In genomic region chr17:87379160-87379624, GRCm38 (mm10) we compare ENCODE assay signal across 9 mouse cellular contexts. TPM values are rescaled to one million over a fixed set of nuclear protein-coding genes. Genes with fewer than 3 reads are reported as not detected.
DNase-seq lines count a peak whose midpoint lies in the region; ATAC-seq and TF ChIP-seq lines count a peak whose summit lies in the region.
"Had no signal": no experiment of that assay in that cellular context is flagged by ENCODE, and none has a peak within 500 bp of the region (broad histone marks: within the 10 kb centered on the region; RNA-seq: fewer than 3 reads in every experiment).

No protein-coding gene starts in this region.

- H3K36me3 ChIP-seq in intestine, embryonic 14.5 days (ENCODE audit: control insufficient read depth, insufficient read depth, low read length): no peaks in the 10 kb centered on the region
- H3K36me3 ChIP-seq in intestine, postnatal 0 days (ENCODE audit: control insufficient read depth, insufficient read depth): peaks cover 8% of the 10 kb centered on the region; the same call in 1 of the 2 replicates
- no peaks in the 10 kb centered on the region for H3K36me3 ChIP-seq in hindbrain, embryonic 15.5 days
- no peaks in the 10 kb centered on the region for H3K36me3 ChIP-seq in neural tube, embryonic 12.5 days

- no peak for TF ChIP-seq POLR2A in cortical plate, adult 2 months (IDR thresholded peaks at IDR 0.05; ENCODE audit: extremely low read depth, insufficient read depth, low read length)

- no peak overlapping the region for H3K4me2 ChIP-seq in intestine, embryonic 14.5 days (ENCODE audit: low read length)
- no peak overlapping the region for H3K4me2 ChIP-seq in intestine, postnatal 0 days (replicated peaks; ENCODE audit: low read depth)
- H3K4me2 ChIP-seq in hindbrain, embryonic 15.5 days: no peak overlapping the region
- H3K4me2 ChIP-seq in neural tube, embryonic 12.5 days (replicated peaks): no peak overlapping the region

- peak overlapping the region; percentile 71 for H3K27ac ChIP-seq in intestine, embryonic 14.5 days (ENCODE audit: low read depth)
- H3K27ac ChIP-seq in intestine, postnatal 0 days (ENCODE audit: low read depth, low read length): no peak overlapping the region
- peak overlapping the region; percentile 68 for H3K27ac ChIP-seq in cortical plate, adult 2 months (ENCODE audit: insufficient read depth, low read length)
- peak overlapping the region; percentile 58 for H3K27ac ChIP-seq in hindbrain, embryonic 15.5 days (replicated peaks)
- H3K27ac ChIP-seq in neural tube, embryonic 12.5 days: 0 out of 2 replicates have a peak overlapping the region, but pooled peaks have one; percentile 39

- H3K9me3 ChIP-seq in intestine, embryonic 14.5 days (ENCODE audit: control insufficient read depth, low read length): no peaks in the 10 kb centered on the region
- H3K9me3 ChIP-seq in intestine, postnatal 0 days (ENCODE audit: control insufficient read depth): no peaks in the 10 kb centered on the region
- H3K9me3 ChIP-seq in hindbrain, embryonic 15.5 days: no peaks in the 10 kb centered on the region
- H3K9me3 ChIP-seq in neural tube, embryonic 12.5 days: no peaks in the 10 kb centered on the region

- 81% methylated on average over 11 of the region's 11 CpGs for WGBS in intestine, embryonic 14.5 days
- 82% methylated on average over 11 of the region's 11 CpGs for WGBS in intestine, postnatal 0 days
- WGBS in hindbrain, embryonic 15.5 days: 73% methylated on average over 11 of the region's 11 CpGs
- 77% methylated on average over 11 of the region's 11 CpGs for WGBS in neural tube, embryonic 12.5 days

- H3K9ac ChIP-seq in intestine, embryonic 14.5 days (ENCODE audit: low read length): no peak overlapping the region
- no peak overlapping the region for H3K9ac ChIP-seq in intestine, postnatal 0 days (ENCODE audit: low read depth, low read length)
- H3K9ac ChIP-seq in hindbrain, embryonic 15.5 days: no peak overlapping the region
- H3K9ac ChIP-seq in neural tube, embryonic 12.5 days: peak overlapping the region; percentile 29; the same call in 1 of the 2 replicates

- no peak overlapping the region for H3K4me3 ChIP-seq in intestine, embryonic 14.5 days (ENCODE audit: low read depth, low read length)
- H3K4me3 ChIP-seq in intestine, postnatal 0 days (ENCODE audit: low read depth, low read length): no peak overlapping the region
- 0 out of 2 replicates have a peak overlapping the region, but pooled peaks have one; percentile 7 for H3K4me3 ChIP-seq in cortical plate, adult 2 months (ENCODE audit: insufficient read depth, low read length)
- no peak overlapping the region for H3K4me3 ChIP-seq in hindbrain, embryonic 15.5 days
- no peak overlapping the region for H3K4me3 ChIP-seq in neural tube, embryonic 12.5 days

- no peak for ATAC-seq in intestine, embryonic 14.5 days (replicated peaks; ENCODE audit: low FRiP score, low TSS enrichment, low read depth)
- ATAC-seq in intestine, postnatal 0 days: no peak
- no peak for ATAC-seq in hindbrain, embryonic 15.5 days (ENCODE audit: low FRiP score, low read depth)
- peak; percentile 15; the same call in 1 of the 2 replicates for ATAC-seq in neural tube, embryonic 12.5 days (ENCODE audit: low FRiP score, low read depth)

- DNase-seq in intestine, embryonic 14.5 days (ENCODE audit: low spot score): no peak
- DNase-seq in thymus, postnatal 36 days: no peak
- no peak for DNase-seq in urinary bladder, postnatal 25 days (ENCODE audit: low spot score)
- DNase-seq in cerebellum, postnatal 14 days: no peak
- DNase-seq: adrenal gland, adult 2 months had no signal

- H3K27me3 ChIP-seq in intestine, embryonic 14.5 days (replicated peaks; ENCODE audit: control insufficient read depth, insufficient read depth, low read length): no peaks in the 10 kb centered on the region
- no peaks in the 10 kb centered on the region for H3K27me3 ChIP-seq in intestine, postnatal 0 days (replicated peaks; ENCODE audit: control insufficient read depth, insufficient read depth, low read length)
- no peaks in the 10 kb centered on the region for H3K27me3 ChIP-seq in hindbrain, embryonic 15.5 days
- H3K27me3 ChIP-seq in neural tube, embryonic 12.5 days (replicated peaks): no peaks in the 10 kb centered on the region

- TF ChIP-seq CTCF in intestine, postnatal 0 days (IDR thresholded peaks at IDR 0.05; ENCODE audit: low read depth): no peak
- TF ChIP-seq CTCF in cortical plate, adult 2 months (IDR thresholded peaks at IDR 0.05; ENCODE audit: extremely low read depth, insufficient read depth, low read length): no peak

- H3K4me1 ChIP-seq in intestine, embryonic 14.5 days (replicated peaks; ENCODE audit: control insufficient read depth, insufficient read depth, low read length): peaks cover 38% of the 10 kb centered on the region
- H3K4me1 ChIP-seq in intestine, postnatal 0 days (replicated peaks; ENCODE audit: control insufficient read depth, insufficient read depth, low read length): no peaks in the 10 kb centered on the region
- peaks cover 13% of the 10 kb centered on the region for H3K4me1 ChIP-seq in cortical plate, adult 2 months (ENCODE audit: control insufficient read depth, insufficient read depth, low read length)
- H3K4me1 ChIP-seq in hindbrain, embryonic 15.5 days (replicated peaks): peaks cover 48% of the 10 kb centered on the region
- H3K4me1 ChIP-seq in neural tube, embryonic 12.5 days: peaks cover 48% of the 10 kb centered on the region

RNA-seq across cellular contexts. Expression of gene Stpg4, which starts 48.3 kb away (rescaled TPM):
- not detected in 2 replicates for polyA plus RNA-seq in intestine, embryonic 14.5 days (2014; fragmentation: Nextera tagmentation; extraction: Ambion mirVana)
- polyA plus RNA-seq in intestine, postnatal 0 days (2015; fragmentation: Nextera tagmentation; extraction: Ambion mirVana): not detected in 2 replicates
- not detected in 2 replicates for polyA plus RNA-seq in cortical plate, adult 2 months (2012; rRNA removed)
- not detected in 2 replicates for polyA plus RNA-seq in hindbrain, embryonic 15.5 days (2015; fragmentation: Nextera tagmentation; extraction: Ambion mirVana)
- polyA plus RNA-seq in neural tube, embryonic 12.5 days (2016; fragmentation: Nextera tagmentation; extraction: Ambion mirVana): not detected in 2 replicates
- polyA plus RNA-seq: adrenal gland, adult 2 months had no signal
